Mouse (Mus musculus) liver, embryonic 11.5 days (tissue): ENCODE results near the gene Spint2. TPM values are rescaled to one million over a fixed set of nuclear protein-coding genes. Genes with fewer than 3 reads are reported as not detected.
A peak's percentile ranks its signal among the peaks of the same experiment; 100 is the strongest.

Experiments used
- ATAC-seq: fragments of 200-750 bp; cut with Nextera tagmentation; replicated peaks from 2 replicates; pipeline ENCODE4 v1.8.0; 2017; ENCODE audit warnings: moderate number of reproducible peaks, mild to moderate bottlenecking, moderate TSS enrichment, moderate library complexity; ENCODE audit not compliant: low FRiP score
- DNase-seq: peaks from one replicate; pipeline ENCODE4 v3.0.0-alpha.2; 2017; ENCODE audit warnings: low spot score
- H3K27ac ChIP-seq: fragments of 300-500 bp; sonication (generic); 2 replicates; pipeline ENCODE4 v1.5.1; 2014; ENCODE audit warnings: mild to moderate bottlenecking, low read depth, low read length, control low read depth
- H3K27me3 ChIP-seq: fragments of 300-500 bp; sonication (generic); replicated peaks from 2 replicates; pipeline ENCODE4 v1.6.1; 2014; ENCODE audit warnings: low read length, mixed read lengths; ENCODE audit not compliant: control insufficient read depth, insufficient read depth
- H3K36me3 ChIP-seq: fragments of 300-500 bp; sonication (generic); 2 replicates; pipeline ENCODE4 v1.6.1; 2014; ENCODE audit warnings: mild to moderate bottlenecking, low read length, moderate library complexity, mixed read lengths; ENCODE audit not compliant: control insufficient read depth, insufficient read depth
- H3K4me1 ChIP-seq: fragments of 300-500 bp; sonication (generic); replicated peaks from 2 replicates; pipeline ENCODE4 v1.6.1; 2014; ENCODE audit warnings: low read length, mixed read lengths; ENCODE audit not compliant: control insufficient read depth, insufficient read depth
- H3K4me2 ChIP-seq: fragments of 300-500 bp; sonication (generic); 2 replicates; pipeline ENCODE4 v1.6.1; 2014; ENCODE audit warnings: mild to moderate bottlenecking, control low read depth, moderate library complexity
- H3K4me3 ChIP-seq: fragments of 300-500 bp; sonication (generic); 2 replicates; pipeline ENCODE4 v1.5.1; 2014; ENCODE audit warnings: low read depth, low read length, control low read depth
- H3K9ac ChIP-seq: fragments of 300-500 bp; sonication (generic); 2 replicates; pipeline ENCODE4 v1.6.1; 2014; ENCODE audit warnings: low read depth, low read length, control low read depth
- H3K9me3 ChIP-seq: fragments of 300-500 bp; sonication (generic); 2 replicates; pipeline ENCODE4 v1.6.1; 2016; ENCODE audit warnings: low read length, inconsistent platforms, mixed read lengths; ENCODE audit not compliant: control insufficient read depth
- WGBS: fragments of 180-500 bp; shearing (Covaris S2); extraction: QIAGEN DNeasy Blood & Tissue Kit; methylation state at CpG from one replicate; pipeline ENCODE4 v1.1.7; 2014; 5-methylcytosine and 5-hydroxymethylcytosine counted together
- polyA plus RNA-seq: library from polyadenylated mRNA; unstranded; fragments of >200 nt; fragmentation: Nextera tagmentation; extraction: Ambion mirVana; gene quantifications from 2 replicates; pipeline ENCODE4 v1.2.1, GENCODE M21; 2014

The Spint2 gene
- polyA plus RNA-seq, 1 experiment from 2014 or later: 53.7 TPM

DNA sequence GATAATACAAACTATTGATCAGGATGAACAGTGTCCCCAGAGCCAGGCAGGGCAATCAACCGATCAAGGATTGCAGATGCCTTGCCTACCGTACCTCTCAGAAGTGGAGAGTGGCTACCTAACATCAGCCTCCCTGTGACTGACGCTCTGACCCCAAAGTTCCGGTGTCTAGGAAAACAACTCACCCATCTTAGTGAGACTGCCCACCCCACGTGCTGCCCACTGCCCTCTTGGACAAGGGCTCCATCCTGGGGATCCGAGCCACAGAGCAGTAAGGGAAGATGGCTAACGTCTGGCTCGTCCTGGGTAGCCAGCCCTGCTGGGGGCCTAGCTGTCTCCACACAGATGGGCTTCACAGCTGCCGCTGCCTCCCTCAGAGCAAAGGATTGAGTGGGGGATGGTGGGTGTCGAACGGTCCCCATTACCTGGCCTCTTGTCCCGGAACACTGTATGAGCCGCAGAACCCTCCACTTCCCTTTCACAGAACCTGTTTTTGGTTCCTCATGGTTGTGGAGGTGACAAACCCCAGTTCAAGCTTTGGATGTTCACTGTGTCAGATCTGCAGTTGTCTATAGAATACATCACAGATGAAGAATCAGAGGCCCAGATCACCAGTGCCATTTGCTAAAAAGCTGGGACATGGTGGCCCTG, 12.5 kb upstream of the Spint2 start:
- no peak overlapping the region for H3K4me2 ChIP-seq
- peaks cover 27% of the 10 kb centered on the region for H3K4me1 ChIP-seq
- DNase-seq (no peak), ATAC-seq (no peak)
- H3K9ac ChIP-seq: no peak overlapping the region
- no peak overlapping the region for H3K4me3 ChIP-seq
- peaks cover 3% of the 10 kb centered on the region; the same call in 1 of the 2 replicates for H3K27me3 ChIP-seq
- no peaks in the 10 kb centered on the region for H3K36me3 ChIP-seq
- WGBS: 64% methylated on average over 13 of the region's 13 CpGs
- no peak overlapping the region for H3K27ac ChIP-seq
- no peaks in the 10 kb centered on the region for H3K9me3 ChIP-seq

- DNase-seq (no peak), ATAC-seq (no peak)
- H3K4me3 ChIP-seq: no peak overlapping the region
- WGBS: 42% methylated on average over 19 of the region's 19 CpGs
- H3K9ac ChIP-seq: 0 out of 2 replicates have a peak overlapping the region, but pooled peaks have one; percentile 20
- no peaks in the 10 kb centered on the region for H3K9me3 ChIP-seq
- no peaks in the 10 kb centered on the region for H3K36me3 ChIP-seq
- H3K27ac ChIP-seq: no peak overlapping the region; the same call in 1 of the 2 replicates
- H3K4me2 ChIP-seq: no peak overlapping the region; the same call in 1 of the 2 replicates
- peaks cover 29% of the 10 kb centered on the region for H3K4me1 ChIP-seq
- no peaks in the 10 kb centered on the region; the same call in 1 of the 2 replicates for H3K27me3 ChIP-seq
These were observed 11.7 kb upstream of the Spint2 start for GRCm38 (mm10) chr7:29293131-29294065.

DNA sequence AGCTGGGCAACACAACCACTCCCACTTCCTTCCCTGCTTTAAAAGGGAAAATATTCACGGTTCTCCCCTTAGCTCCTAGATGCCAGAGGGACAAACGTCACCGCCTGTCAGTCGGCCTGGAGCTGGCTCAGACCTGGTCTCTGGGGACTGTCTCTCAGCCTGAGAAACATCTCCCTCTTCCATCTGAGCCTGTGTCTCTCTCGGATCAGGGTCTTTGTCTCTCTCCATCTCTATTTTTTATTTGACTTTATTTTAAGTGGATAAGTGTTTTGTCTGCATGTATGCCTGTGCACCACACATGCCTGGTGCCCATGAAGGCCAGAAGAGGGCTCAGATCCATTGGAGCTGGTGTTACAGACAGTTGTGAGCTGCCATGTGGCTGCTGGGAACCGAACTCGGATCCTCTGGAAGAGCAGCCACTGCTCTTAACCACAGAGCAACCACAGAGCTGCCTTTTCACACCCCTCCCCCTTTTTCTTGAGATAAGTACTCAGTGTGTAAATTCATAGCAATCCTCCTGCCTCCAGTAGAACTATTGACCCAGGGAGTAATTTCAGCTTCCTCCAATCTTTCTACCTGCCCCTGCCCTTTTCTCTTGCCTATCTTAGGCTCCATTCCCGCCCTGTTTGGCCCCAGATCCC, 10.9 kb upstream of the Spint2 start:
- 28% methylated on average over 8 of the region's 8 CpGs for WGBS
- no peak overlapping the region for H3K4me2 ChIP-seq
- ATAC-seq (no peak), DNase-seq (no peak)
- H3K9ac ChIP-seq: no peak overlapping the region
- no peak overlapping the region for H3K27ac ChIP-seq
- no peaks in the 10 kb centered on the region for H3K9me3 ChIP-seq
- no peaks in the 10 kb centered on the region for H3K36me3 ChIP-seq
- peaks cover 29% of the 10 kb centered on the region for H3K4me1 ChIP-seq
- H3K27me3 ChIP-seq: no peaks in the 10 kb centered on the region; the same call in none of the 2 replicates
- no peak overlapping the region for H3K4me3 ChIP-seq

- no peak for DNase-seq
- no peak overlapping the region for H3K4me2 ChIP-seq
- H3K36me3 ChIP-seq: no peaks in the 10 kb centered on the region
- ATAC-seq: no peak
- WGBS: 34% methylated on average over 7 of the region's 7 CpGs
- H3K4me1 ChIP-seq: peaks cover 29% of the 10 kb centered on the region
- no peaks in the 10 kb centered on the region; the same call in none of the 2 replicates for H3K27me3 ChIP-seq
- no peak overlapping the region for H3K4me3 ChIP-seq
- no peaks in the 10 kb centered on the region for H3K9me3 ChIP-seq
- H3K27ac ChIP-seq: no peak overlapping the region
- H3K9ac ChIP-seq: no peak overlapping the region
These were observed 10.1 kb upstream of the Spint2 start for GRCm38 (mm10) chr7:29291616-29292457.

DNA sequence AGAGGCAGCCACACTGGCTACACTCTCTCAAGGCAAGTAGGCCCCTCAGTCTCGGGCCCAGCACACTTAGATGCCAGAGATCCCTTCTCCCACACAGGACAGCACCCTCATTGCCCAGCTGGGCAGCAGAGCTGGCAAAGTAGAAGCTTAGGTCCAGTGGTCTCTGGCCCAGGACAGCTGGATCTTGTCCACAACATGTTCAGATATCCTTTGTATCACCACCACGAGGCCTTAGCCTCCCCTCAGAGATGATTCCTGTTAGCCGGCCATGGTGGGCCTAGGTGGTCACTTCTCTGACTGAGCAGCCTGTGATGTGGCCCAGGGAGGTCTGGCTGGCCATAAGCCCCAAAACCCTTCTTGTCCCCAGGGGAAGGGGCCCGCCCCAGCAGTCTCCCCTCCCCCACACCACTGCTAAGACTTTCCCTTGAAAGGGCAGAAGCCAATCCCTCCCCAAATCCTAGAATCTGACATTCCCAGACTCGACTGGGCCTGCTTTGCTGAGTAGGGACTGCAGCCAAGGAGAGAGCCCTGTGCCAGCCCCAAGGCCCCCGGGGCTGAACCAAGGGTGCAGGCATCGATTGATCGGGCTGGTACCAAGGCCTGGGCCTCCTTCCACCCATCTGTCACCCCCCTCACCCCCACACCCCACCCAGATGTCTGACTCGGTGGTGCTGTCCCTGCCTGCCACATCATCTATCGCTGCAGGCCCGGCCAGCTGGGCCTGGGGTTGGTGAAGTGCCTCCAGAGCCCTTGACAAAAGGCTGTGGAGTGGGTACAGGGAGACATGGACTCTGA, 9.2 kb upstream of the Spint2 start:
- Histone ChIP-seq H3K4me1 (peaks cover 29% of the 10 kb centered on the region), H3K36me3 (no peaks in the 10 kb centered on the region), H3K27ac (no peak overlapping the region), H3K27me3 (no peaks in the 10 kb centered on the region; the same call in none of the 2 replicates), H3K4me3 (no peak overlapping the region), H3K9ac (no peak overlapping the region), H3K4me2 (0 out of 2 replicates have a peak overlapping the region, but pooled peaks have one; percentile 8), H3K9me3 (no peaks in the 10 kb centered on the region)
- ATAC-seq (no peak), DNase-seq (no peak)
- 60% methylated on average over 11 of the region's 11 CpGs for WGBS

DNA sequence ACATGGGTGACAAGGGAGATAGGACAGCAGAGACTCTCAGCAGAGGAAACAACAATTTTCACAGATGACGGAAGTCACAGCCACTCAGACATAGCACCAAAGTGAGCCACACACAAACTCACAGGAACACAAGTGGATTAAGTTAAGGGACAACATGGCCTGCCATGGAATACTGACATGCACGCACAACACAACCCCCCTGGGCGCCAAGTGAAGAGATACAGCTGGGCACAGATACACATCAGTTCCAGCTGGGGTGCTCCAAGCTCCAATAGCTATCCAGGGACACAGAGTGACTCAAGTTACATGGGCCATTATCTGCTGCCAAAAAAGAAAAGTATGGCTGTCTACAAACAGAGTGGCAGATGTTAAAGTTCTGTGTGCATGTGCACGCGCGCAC, 8.1 kb upstream of the Spint2 start:
- no peaks in the 10 kb centered on the region for H3K9me3 ChIP-seq
- H3K36me3 ChIP-seq: no peaks in the 10 kb centered on the region
- H3K27ac ChIP-seq: peak overlapping the region; percentile 38; the same call in 1 of the 2 replicates
- H3K27me3 ChIP-seq: no peaks in the 10 kb centered on the region; the same call in none of the 2 replicates
- peak overlapping the region; percentile 81 for H3K4me2 ChIP-seq
- ATAC-seq (no peak), DNase-seq (no peak)
- H3K4me3 ChIP-seq: peak overlapping the region; percentile 59
- 78% methylated on average over 6 of the region's 6 CpGs for WGBS
- H3K9ac ChIP-seq: peak overlapping the region; percentile 55
- peaks cover 29% of the 10 kb centered on the region for H3K4me1 ChIP-seq

DNA sequence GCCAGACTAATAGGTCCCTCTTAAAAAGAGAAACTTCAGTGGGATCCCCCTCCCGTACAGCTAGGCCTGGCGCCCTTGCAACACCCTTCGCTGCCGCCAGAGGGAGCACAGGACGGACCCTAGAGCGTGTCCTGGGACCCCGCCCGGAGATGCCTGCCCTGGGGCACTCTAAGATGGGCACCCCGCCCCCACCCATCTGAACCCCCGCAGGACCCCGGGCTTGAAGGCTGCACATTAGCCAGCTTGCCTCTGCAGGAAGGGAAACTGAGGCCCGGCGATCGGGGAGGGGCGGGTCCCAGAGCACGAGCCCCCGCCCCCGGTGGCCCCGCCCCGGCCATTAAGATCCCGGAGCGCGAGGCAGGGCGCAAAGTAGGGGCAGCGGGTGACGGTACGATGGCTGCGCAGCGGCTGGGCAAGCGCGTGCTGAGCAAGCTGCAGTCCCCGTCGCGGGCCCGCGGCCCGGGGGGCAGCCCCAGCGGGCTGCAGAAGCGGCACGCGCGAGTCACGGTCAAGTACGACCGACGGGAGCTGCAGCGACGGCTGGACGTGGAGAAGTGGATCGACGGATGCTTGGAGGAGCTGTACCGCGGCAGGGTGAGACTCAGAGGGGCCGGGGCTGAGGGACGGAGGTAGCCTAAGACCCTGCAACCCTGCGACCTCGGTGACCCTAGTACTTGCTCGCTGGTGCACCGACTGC, 7.4 kb upstream of the Spint2 start, which contains the start of gene Ppp1r14a:
Gene Ppp1r14a (plus strand): TSS at position 367 of the 697 bp plus-strand sequence.
- DNase-seq: peak; percentile 87
- Histone ChIP-seq H3K9me3 (no peaks in the 10 kb centered on the region), H3K4me2 (peak within 1 kb of the TSS; percentile 81), H3K36me3 (no peaks in the 10 kb centered on the region), H3K27me3 (no peaks in the 10 kb centered on the region; the same call in none of the 2 replicates), H3K4me3 (peak within 1 kb of the TSS; percentile 59), H3K27ac (peak within 1 kb of the TSS; percentile 38; the same call in 1 of the 2 replicates), H3K4me1 (peaks cover 29% of the 10 kb centered on the region), H3K9ac (peak within 1 kb of the TSS; percentile 55)
- WGBS: 2% methylated on average over 59 of the region's 59 CpGs
- ATAC-seq: peak; percentile 67
